Mouse (Mus musculus) liver, embryonic 14.5 days (tissue): ENCODE data around the gene Mdk. TPM values are rescaled to one million over a fixed set of nuclear protein-coding genes. Genes with fewer than 3 reads are reported as not detected.

Experiments used
- ATAC-seq: fragments of 200-750 bp; cut with Nextera tagmentation; 2 replicates; pipeline ENCODE4 v1.8.0; 2017; ENCODE audit warnings: moderate number of reproducible peaks, mild to moderate bottlenecking, moderate library complexity; ENCODE audit not compliant: insufficient read depth
- DNase-seq, 3 experiments: peaks; one replicate each; pipeline ENCODE4 v3.0.0-alpha.2; 2012 to 2013; ENCODE audit warnings: low read depth in 3 of 3, low spot score in 3 of 3
- H3K27ac ChIP-seq: fragments of 300-500 bp; sonication (generic); 2 replicates; pipeline ENCODE4 v1.5.1; 2014; ENCODE audit warnings: moderate library complexity, mild to moderate bottlenecking, control low read depth, inconsistent platforms
- H3K27me3 ChIP-seq: fragments of 300-500 bp; sonication (generic); 2 replicates; pipeline ENCODE4 v1.6.1; 2014; ENCODE audit warnings: mild to moderate bottlenecking, low read length, moderate library complexity; ENCODE audit not compliant: control insufficient read depth, insufficient read depth
- H3K36me3 ChIP-seq: fragments of 300-500 bp; sonication (generic); replicated peaks from 2 replicates; pipeline ENCODE4 v1.6.1; 2014; ENCODE audit warnings: low read depth; ENCODE audit not compliant: control insufficient read depth, insufficient read depth
- H3K4me1 ChIP-seq, 2 experiments: fragments of 200-500 bp in 1 of 2; fragments of 300-500 bp in 1 of 2; sonication (generic) in 1 of 2; replicated peaks; 2 replicates each; pipeline ENCODE4 v1.6.1; 2012 to 2014; ENCODE audit warnings: antibody characterized with exemption in 1 of 2, inconsistent platforms in 1 of 2, low read length in 1 of 2; ENCODE audit not compliant: control insufficient read depth in 2 of 2, insufficient read depth in 2 of 2
- H3K4me2 ChIP-seq: fragments of 300-500 bp; sonication (generic); 2 replicates; pipeline ENCODE4 v1.6.1; 2014; ENCODE audit warnings: low read depth, mild to moderate bottlenecking, control low read depth, moderate library complexity
- H3K4me3 ChIP-seq, 2 experiments: fragments of 200-500 bp in 1 of 2; fragments of 300-500 bp in 1 of 2; sonication (generic) in 1 of 2; 2 replicates each; pipeline ENCODE4 v1.5.1; 2012 to 2014; ENCODE audit warnings: low read depth in 2 of 2, low read length in 2 of 2, mild to moderate bottlenecking in 2 of 2, control low read depth in 1 of 2, inconsistent platforms in 1 of 2, moderate library complexity in 1 of 2; ENCODE audit not compliant: insufficient read depth in 1 of 2
- H3K9ac ChIP-seq: fragments of 300-500 bp; sonication (generic); replicated peaks from 2 replicates; pipeline ENCODE4 v1.6.1; 2014; ENCODE audit warnings: mild to moderate bottlenecking, control low read depth, moderate library complexity
- H3K9me3 ChIP-seq: fragments of 300-500 bp; sonication (generic); 2 replicates; pipeline ENCODE4 v1.6.1; 2016; ENCODE audit warnings: low read length, mixed read lengths; ENCODE audit not compliant: control insufficient read depth
- CTCF ChIP-seq: IDR thresholded peaks from 2 replicates; pipeline ENCODE4 v1.5.1; 2016; ENCODE audit warnings: antibody characterized with exemption, low read depth, control low read depth
- EP300 ChIP-seq: IDR thresholded peaks from 2 replicates; pipeline ENCODE4 v1.6.1; 2016; ENCODE audit warnings: antibody characterized with exemption, low read depth
- WGBS: fragments of 180-500 bp; shearing (Covaris S2); extraction: QIAGEN DNeasy Blood & Tissue Kit; methylation state at CpG from one replicate; pipeline ENCODE4 v1.1.7; 2014; ENCODE audit not compliant: insufficient replicate concordance; 5-methylcytosine and 5-hydroxymethylcytosine counted together
- microRNA-seq: library from miRNA; unstranded; fragments of <30 nt; microRNA quantifications from one replicate; pipeline ENCODE4, GENCODE M21; 2016
- polyA plus RNA-seq, 2 experiments: library from polyadenylated mRNA; depleted of rRNA in 1 of 2; stranded (reverse) in 1 of 2; unstranded in 1 of 2; fragments of >200 nt; fragmentation: Nextera tagmentation in 1 of 2; extraction: Ambion mirVana in 1 of 2; gene quantifications; 2 replicates each; pipeline versions ENCODE4 v1.2.1 to v1.2.3; 2012 to 2014

Mdk gene
- polyA plus RNA-seq, 2 experiments = 12.7 to 19.3 TPM

- Histone ChIP-seq H3K4me3 (no peak overlapping the region), H3K4me1 (peaks cover 0 to 2% of the 10 kb centered on the region in 2 experiments; a peak in 1 of 4 replicates), H3K9me3 (no peaks in the 10 kb centered on the region), H3K9ac (no peak overlapping the region), H3K4me2 (no peak overlapping the region), H3K36me3 (peaks cover 7% of the 10 kb centered on the region), H3K27me3 (no peaks in the 10 kb centered on the region), H3K27ac (no peak overlapping the region)
- no peak for ATAC-seq
- TF ChIP-seq EP300 = no peak
- no peak for TF ChIP-seq CTCF
- no peak for DNase-seq
- WGBS = 66% methylated on average over 4 of the region's 4 CpGs
Measured at GRCm38 (mm10) chr2:91883961-91884360, 48.1 kb downstream of the Mdk start.

Small RNA genes within 50 kb of the gene (microRNA-seq; reads per million reads assigned to microRNA genes)
- gene Mir6999 = not detected

Other genes starting within 250 kb of the Mdk start
- gene Atg13, start 221.7 kb downstream of the Mdk start, polyA plus RNA-seq (2012; rRNA removed) = 7.4 and 7.5 TPM in 2 replicates
- gene Atg13, start 221.7 kb downstream of the Mdk start, polyA plus RNA-seq (2014; fragmentation: Nextera tagmentation; extraction: Ambion mirVana) = 11.3 and 12.9 TPM in 2 replicates
- 2.2 and 2.3 TPM in 2 replicates for gene Harbi1, start 221.4 kb downstream of the Mdk start, polyA plus RNA-seq (2012; rRNA removed)
- 3.4 and 4.8 TPM in 2 replicates for gene Harbi1, start 221.4 kb downstream of the Mdk start, polyA plus RNA-seq (2014; fragmentation: Nextera tagmentation; extraction: Ambion mirVana)
- gene Ambra1, start 202.2 kb downstream of the Mdk start, polyA plus RNA-seq (2012; rRNA removed) = 3.7 and 3.9 TPM in 2 replicates
- gene Ambra1, start 202.2 kb downstream of the Mdk start, polyA plus RNA-seq (2014; fragmentation: Nextera tagmentation; extraction: Ambion mirVana) = 3.9 and 4.2 TPM in 2 replicates
- gene Chrm4, start 5.0 kb downstream of the Mdk start, polyA plus RNA-seq (2012; rRNA removed) = 0.06 and 0.08 TPM in 2 replicates
- not detected in 2 replicates for gene Chrm4, start 5.0 kb downstream of the Mdk start, polyA plus RNA-seq (2014; fragmentation: Nextera tagmentation; extraction: Ambion mirVana)
- 0.01 and 0.02 TPM in 2 replicates for gene Gm9821, start 13.4 kb upstream of the Mdk start, polyA plus RNA-seq (2012; rRNA removed)
- gene Gm9821, start 13.4 kb upstream of the Mdk start, polyA plus RNA-seq (2014; fragmentation: Nextera tagmentation; extraction: Ambion mirVana) = 0.63 and 0.96 TPM in 2 replicates
- gene Dgkz, start 43.6 kb upstream of the Mdk start, polyA plus RNA-seq (2012; rRNA removed) = 55.9 and 60.7 TPM in 2 replicates
- 19.6 and 26.7 TPM in 2 replicates for gene Dgkz, start 43.6 kb upstream of the Mdk start, polyA plus RNA-seq (2014; fragmentation: Nextera tagmentation; extraction: Ambion mirVana)
- gene Creb3l1, start 92.2 kb upstream of the Mdk start, polyA plus RNA-seq (2012; rRNA removed) = 0.61 and 0.66 TPM in 2 replicates
- 0.84 and 1.3 TPM in 2 replicates for gene Creb3l1, start 92.2 kb upstream of the Mdk start, polyA plus RNA-seq (2014; fragmentation: Nextera tagmentation; extraction: Ambion mirVana)
- gene Phf21a, start 160.8 kb upstream of the Mdk start, polyA plus RNA-seq (2012; rRNA removed) = 3.0 and 4.7 TPM in 2 replicates
- 1.6 and 1.8 TPM in 2 replicates for gene Phf21a, start 160.8 kb upstream of the Mdk start, polyA plus RNA-seq (2014; fragmentation: Nextera tagmentation; extraction: Ambion mirVana)